Mouse (Mus musculus) heart, postnatal 0 days (tissue): Measurements from ENCODE around the gene Anapc16.

Experiments
- CTCF ChIP-seq: IDR thresholded peaks from 2 replicates; pipeline ENCODE4 v1.5.1; 2016; ENCODE audit warnings: antibody characterized with exemption, control low read depth, low read depth
- EP300 ChIP-seq: IDR thresholded peaks from 2 replicates; pipeline ENCODE4 v1.6.1; 2016; ENCODE audit warnings: antibody characterized with exemption, low read depth

GRCm38 (mm10) chr10:59980815-59981244 is 22.1 kb downstream of the Anapc16 start:
- TF ChIP-seq CTCF = no peak
- no peak for TF ChIP-seq EP300
